In the genomic region with DNA sequence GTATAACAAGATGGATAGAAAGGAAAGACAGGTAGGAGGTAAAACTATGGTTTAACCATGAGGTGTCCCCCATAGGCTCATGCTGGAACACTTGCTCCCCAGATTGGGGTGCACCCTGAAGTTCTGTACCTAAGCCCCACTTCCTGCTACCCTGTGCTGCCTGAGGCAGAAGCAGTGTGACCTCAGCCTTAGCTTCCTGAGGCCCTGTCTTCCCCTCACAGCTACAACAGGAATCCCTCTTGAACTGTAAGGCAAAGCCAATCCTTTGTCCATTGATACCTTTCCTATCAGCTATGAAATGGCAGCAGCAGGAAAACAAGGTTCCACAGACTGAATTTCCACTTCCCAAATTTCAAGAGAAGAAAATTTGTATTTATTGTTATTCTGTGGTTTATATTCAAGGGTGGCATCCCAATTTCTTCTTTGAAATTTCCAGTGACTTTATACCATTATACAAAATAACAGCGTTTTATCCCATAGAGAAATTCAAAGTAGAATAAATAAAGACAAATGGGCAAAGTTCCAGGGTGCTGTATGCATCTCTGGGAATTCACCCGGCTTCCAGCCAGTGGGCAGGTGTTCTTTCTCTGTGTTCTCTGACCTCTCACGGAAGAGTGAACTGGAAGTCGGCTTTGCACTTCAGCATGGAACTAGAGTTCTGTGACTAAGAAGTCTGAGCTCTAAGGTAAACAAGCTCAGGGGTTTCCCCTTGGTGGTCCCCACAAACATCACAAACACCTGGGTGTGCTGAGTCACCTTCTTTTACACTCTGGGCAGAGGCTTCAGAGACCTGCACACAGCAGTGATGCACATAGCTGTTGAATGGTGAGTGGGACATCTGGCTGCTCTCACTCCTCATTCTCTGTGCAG, we compare ENCODE assay signal across 14 mouse cellular contexts.
DNase-seq lines count a peak whose midpoint lies in the region; ATAC-seq lines count a peak whose summit lies in the region.
"Had no signal": no experiment of that assay in that cellular context is flagged by ENCODE, and none has a peak within 500 bp of the region (broad histone marks: within the 10 kb centered on the region; RNA-seq: fewer than 3 reads in every experiment).

No protein-coding gene starts in this region.

- WGBS in forebrain, embryonic 10.5 days: 80% methylated on average over 4 of the region's 4 CpGs
- WGBS in heart, embryonic 10.5 days: 70% methylated on average over 4 of the region's 4 CpGs

- H3K4me3 ChIP-seq in forebrain, embryonic 10.5 days: no peak overlapping the region
- no peak overlapping the region for H3K4me3 ChIP-seq in heart, embryonic 10.5 days
- H3K4me3 ChIP-seq: heart, embryonic 15.5 days; hindbrain, embryonic 10.5 days; intestine, embryonic 15.5 days had no signal

- DNase-seq in A20 (ENCODE audit: low read depth, low spot score): peak; percentile 82
- peak; percentile 15 to 42 for DNase-seq in kidney, adult 8-10 months
- DNase-seq in naive thymus-derived CD4-positive, alpha-beta T cell, adult 2 months (ENCODE audit: low read depth): peak; percentile 34
- DNase-seq in left cerebral cortex, adult 9 months (ENCODE audit: low spot score in 2 of 2): no peak
- DNase-seq in forebrain, embryonic 10.5 days (ENCODE audit: extremely low spot score, low spot score): no peak
- DNase-seq in heart, embryonic 10.5 days (ENCODE audit: low spot score): no peak
- DNase-seq: cerebellum, postnatal 36 days; layer of hippocampus, adult 9-11 months; lung, embryonic 14.5 days had no signal

- peaks cover 22% of the 10 kb centered on the region for H3K4me1 ChIP-seq in forebrain, embryonic 10.5 days
- peaks cover 8% of the 10 kb centered on the region; the same call in 1 of the 2 replicates for H3K4me1 ChIP-seq in heart, embryonic 10.5 days

- no peak overlapping the region for H3K27ac ChIP-seq in forebrain, embryonic 10.5 days
- H3K27ac ChIP-seq in heart, embryonic 10.5 days: no peak overlapping the region
- H3K27ac ChIP-seq: heart, embryonic 15.5 days; hindbrain, embryonic 10.5 days; intestine, embryonic 15.5 days had no signal

- H3K36me3 ChIP-seq in forebrain, embryonic 10.5 days (replicated peaks): no peaks in the 10 kb centered on the region
- no peaks in the 10 kb centered on the region for H3K36me3 ChIP-seq in heart, embryonic 10.5 days
- H3K36me3 ChIP-seq: heart, embryonic 15.5 days; hindbrain, embryonic 10.5 days; intestine, embryonic 15.5 days had no signal

- no peaks in the 10 kb centered on the region for H3K9me3 ChIP-seq in forebrain, embryonic 10.5 days
- no peaks in the 10 kb centered on the region for H3K9me3 ChIP-seq in heart, embryonic 10.5 days
- H3K9me3 ChIP-seq: heart, embryonic 15.5 days; intestine, embryonic 15.5 days had no signal

- H3K27me3 ChIP-seq in forebrain, embryonic 10.5 days (ENCODE audit: poor library complexity, severe bottlenecking): no peaks in the 10 kb centered on the region
- no peaks in the 10 kb centered on the region for H3K27me3 ChIP-seq in heart, embryonic 10.5 days (ENCODE audit: insufficient read depth, poor library complexity, severe bottlenecking)
- H3K27me3 ChIP-seq: heart, embryonic 15.5 days; intestine, embryonic 15.5 days had no signal

- peak; percentile 74 for ATAC-seq in CD4-positive, CD25-positive, alpha-beta regulatory T cell, adult 4 months
- ATAC-seq: intestine, embryonic 15.5 days; midbrain, embryonic 16.5 days had no signal

Comparison
In these comparisons a context has a peak if more than half of its experiments do, and no peak if none do; other contexts are left out.
1. DNase-seq: peak in A20 (single experiment), kidney, adult 8-10 months (2 of 2) and naive thymus-derived CD4-positive, alpha-beta T cell, adult 2 months (single experiment); none in left cerebral cortex, adult 9 months (0 of 2), forebrain, embryonic 10.5 days (single experiment) and heart, embryonic 10.5 days (single experiment).